8 mouse cellular contexts compared by ENCODE assay signal in the genomic region with DNA sequence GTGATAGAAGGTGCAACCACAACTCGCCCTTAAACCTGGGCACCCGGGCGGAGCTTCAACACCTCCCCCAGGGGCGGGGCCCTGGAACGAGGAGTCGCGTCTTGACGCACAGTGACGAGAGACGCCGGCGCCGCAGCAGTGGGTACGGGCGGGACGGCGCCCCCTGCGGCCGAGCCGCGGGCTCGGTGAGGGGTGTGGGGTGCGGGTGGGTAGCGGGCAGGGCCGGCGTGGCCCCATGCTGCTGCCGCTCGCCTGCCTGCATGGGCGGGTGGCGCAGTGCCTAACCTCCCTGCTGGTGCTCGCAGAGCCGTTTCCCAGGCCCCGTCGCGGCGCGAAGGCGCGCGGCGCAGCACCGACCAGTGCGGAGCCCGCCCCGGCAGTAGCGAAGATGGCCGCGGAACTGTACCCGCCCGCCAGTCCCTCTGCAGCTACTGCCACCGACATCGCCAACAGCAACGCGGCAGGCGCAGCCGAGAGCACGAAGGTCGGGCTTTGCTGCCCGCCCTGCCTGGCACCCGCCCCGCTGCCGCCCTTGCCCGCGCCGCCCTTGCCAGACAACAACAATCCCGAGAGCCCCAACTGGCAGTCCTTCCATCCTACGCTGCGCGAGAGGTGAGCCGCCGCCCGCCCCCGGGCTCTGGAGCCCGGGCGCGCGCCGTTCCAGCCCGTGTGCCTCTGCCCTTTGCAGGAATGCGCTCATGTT. TPM values are rescaled to one million over a fixed set of nuclear protein-coding genes. Genes with fewer than 3 reads are reported as not detected.
DNase-seq lines count a peak whose midpoint lies in the region; ATAC-seq lines count a peak whose summit lies in the region.

A gene (plus strand): TSS at position 112 of the 703 bp plus-strand sequence.

- peak; percentile 94 for DNase-seq in adrenal gland, adult 2 months
- DNase-seq in embryo, embryonic 11 days, result peak; percentile 94
- peak; percentile 90 for DNase-seq in gastrocnemius, postnatal 14 days
- peak; percentile 97 for DNase-seq in induced T-regulatory cell, adult 2 months (ENCODE audit: low read depth)
- peak; percentile 88 to 95 for DNase-seq in left cerebral cortex, postnatal 10 days (ENCODE audit: extremely low spot score in 1 of 2, low spot score in 2 of 2)
- DNase-seq in right cerebral cortex, postnatal 14 days, result peak; percentile 90
- peak; percentile 82 for DNase-seq in urinary bladder, postnatal 25 days (ENCODE audit: low spot score)

- intact Hi-C loops in gastrocnemius, postnatal 14 days (cut with DNase I; ENCODE audit: low total_unique reads), result no loop called here
- intact Hi-C loops in left cerebral cortex, postnatal 10 days (cut with DNase I), result no loop called here

- peak; percentile 89 for ATAC-seq in megakaryocyte progenitor cell, adult 5-6 weeks (replicated peaks; ENCODE audit: poor library complexity)

RNA-seq across cellular contexts. Expression of the gene that starts here (rescaled TPM):
- 10 to 100 TPM; 14.6 to 24.7 TPM for total RNA-seq in adrenal gland, adult 2 months (2021)
- 165 and 232 TPM in 2 replicates for polyA plus RNA-seq in adrenal gland, adult 2 months (2012; rRNA removed)
- total RNA-seq in gastrocnemius, postnatal 14 days (2021), result 10 to 100 TPM in 1 of 2 experiments, 1 to 10 TPM in 1; 7.3 to 10.2 TPM
- 10 to 100 TPM; 61.0 to 61.9 TPM for total RNA-seq in left cerebral cortex, postnatal 10 days (2021)
- 7.7 and 9.5 TPM in 2 replicates for total RNA-seq in megakaryocyte progenitor cell, adult 5-6 weeks (2015)
- 5.2 and 6.4 TPM in 2 replicates for total RNA-seq in megakaryocyte progenitor cell, adult 5-6 weeks (2017)

Comparison
In these comparisons a context has a peak if more than half of its experiments do, and no peak if none do; other contexts are left out.
1. Peak in every context shown above with its lines: DNase-seq and ATAC-seq.